Mouse (Mus musculus): Measurements from ENCODE around the gene Kcnk13.

DNA sequence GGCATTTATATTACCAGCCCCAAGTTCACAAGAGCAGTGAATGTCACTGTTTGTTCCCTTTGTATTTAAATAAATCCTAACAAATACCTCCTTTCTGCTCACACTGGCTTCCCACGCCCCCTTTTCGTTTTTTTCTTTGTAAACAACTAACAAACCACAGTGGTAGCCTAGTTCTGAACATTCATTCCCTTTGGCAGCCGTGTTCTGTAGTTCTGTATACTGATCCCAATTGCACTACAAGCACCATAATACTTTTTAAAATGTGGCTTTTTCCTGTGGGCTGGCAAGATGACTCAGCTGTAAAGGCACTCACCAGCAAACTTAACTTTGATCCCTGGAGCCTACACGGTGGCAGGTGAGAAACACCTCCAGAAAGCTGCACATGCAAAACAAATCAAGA is 80.4 kb downstream of the Kcnk13 start:
- TF ChIP-seq CTCF (IDR thresholded peaks at IDR 0.05; ENCODE audit: extremely low read depth, insufficient read length, insufficient replicate concordance, low read depth, low read length) (no peak), POLR2A (IDR thresholded peaks at IDR 0.05; ENCODE audit: low read depth, low read length) (no peak)

Data from small intestine, adult 2 months (tissue).